Mouse (Mus musculus): ENCODE results near the gene Chuk.

Gene Chuk

DNA sequence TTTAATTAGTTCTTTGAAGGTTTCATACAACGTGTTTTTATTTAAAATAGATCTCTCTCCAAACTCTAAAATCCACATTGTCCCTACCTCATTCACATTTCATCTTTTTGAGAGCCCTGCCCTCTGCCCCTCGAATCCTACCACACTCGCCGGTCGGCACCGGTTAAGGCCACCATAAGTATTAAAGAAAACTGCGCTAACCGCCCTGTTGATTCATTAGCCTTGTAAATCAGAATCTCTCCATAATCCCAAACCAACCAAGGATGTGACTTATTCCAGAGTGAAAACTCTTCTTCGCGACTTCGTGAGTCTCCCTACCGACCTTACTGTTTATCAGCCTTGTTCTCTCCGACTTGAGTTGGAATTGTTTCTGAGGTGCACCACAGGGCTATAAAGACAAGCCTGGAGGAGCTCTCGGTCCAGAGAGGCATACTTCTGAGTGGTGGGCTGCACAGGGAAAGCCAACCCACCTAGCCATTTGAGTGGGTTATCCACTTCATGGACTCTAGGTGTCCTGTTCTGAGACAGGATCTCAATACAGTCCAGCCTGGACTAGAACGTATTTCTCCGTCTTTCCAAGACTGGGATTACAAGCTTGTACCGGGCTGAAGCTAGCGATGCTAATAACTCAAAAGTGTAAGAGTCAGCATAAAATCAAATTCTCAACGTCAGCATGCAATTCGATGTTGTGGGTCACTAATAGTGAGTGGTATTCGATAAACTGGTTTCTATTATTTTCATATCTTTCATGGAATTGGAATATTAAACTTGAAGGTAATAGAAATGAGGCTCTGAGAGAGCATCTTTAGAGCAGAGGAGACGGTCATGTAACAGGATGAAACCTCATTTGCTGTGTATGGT lies 611 bp upstream of the Chuk start:
- no peak for DNase-seq (ENCODE audit: low spot score in 2 of 2)

DNA sequence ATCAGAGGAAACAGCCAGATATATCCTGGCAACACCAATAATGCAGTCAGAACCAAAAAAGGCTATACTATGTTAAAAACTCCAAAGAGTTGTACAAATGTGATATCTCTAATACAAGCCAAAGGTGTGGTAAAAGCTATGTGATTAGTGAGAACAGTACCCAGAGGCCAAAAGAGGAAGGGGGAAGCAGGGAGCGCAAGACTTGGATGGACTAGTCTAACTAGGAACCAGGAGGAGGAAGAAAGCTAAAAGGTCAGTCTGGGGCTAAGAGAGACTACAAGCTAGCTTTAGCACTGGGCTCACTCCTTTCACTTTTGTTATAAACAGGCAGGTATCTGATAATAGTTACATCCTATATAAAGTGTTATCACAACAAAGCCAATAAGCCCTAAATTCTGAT lies 2.9 kb downstream of the Chuk start:
- no peak for DNase-seq (ENCODE audit: low spot score in 2 of 2)

DNA sequence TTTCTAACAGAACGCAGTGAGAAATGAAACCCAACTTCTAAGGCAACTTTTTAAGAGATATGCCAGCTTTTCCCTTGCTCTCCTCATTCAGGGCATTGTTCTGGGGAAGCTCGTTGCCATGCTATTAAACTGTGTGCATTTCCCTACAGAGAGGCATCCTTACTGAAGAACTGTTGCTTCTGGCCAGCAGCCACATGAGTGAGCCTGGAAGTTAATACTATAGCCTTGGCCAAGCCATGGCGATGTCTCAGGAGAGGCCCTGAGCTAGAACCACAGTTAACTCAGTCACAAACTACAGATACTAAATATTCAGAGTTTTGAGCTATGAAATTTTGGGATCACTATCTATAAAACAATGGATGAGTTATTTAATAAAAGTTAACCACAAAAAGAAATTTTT lies 4.3 kb downstream of the Chuk start:
- no peak for DNase-seq (ENCODE audit: low spot score in 2 of 2)

DNA sequence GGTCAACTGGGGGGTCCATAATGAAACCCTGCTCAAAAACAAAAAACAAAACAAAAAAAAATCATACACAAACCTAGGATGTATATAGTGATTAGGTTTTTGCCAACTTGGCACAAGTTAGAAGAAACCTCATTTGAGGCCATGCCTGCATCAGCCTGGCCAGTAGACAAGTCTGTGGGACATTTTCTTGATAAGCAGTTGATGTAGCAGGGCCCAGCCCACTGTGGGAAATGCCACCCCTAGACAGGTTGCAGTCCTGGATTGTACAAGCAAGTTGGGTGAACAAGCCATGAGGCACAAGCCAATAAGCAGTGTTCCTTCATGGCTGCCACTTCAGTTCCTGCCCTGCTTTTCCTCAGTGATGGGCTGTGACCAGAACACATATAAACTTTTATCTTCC lies 6.4 kb downstream of the Chuk start:
- DNase-seq (ENCODE audit: low spot score in 2 of 2) = no peak

DNA sequence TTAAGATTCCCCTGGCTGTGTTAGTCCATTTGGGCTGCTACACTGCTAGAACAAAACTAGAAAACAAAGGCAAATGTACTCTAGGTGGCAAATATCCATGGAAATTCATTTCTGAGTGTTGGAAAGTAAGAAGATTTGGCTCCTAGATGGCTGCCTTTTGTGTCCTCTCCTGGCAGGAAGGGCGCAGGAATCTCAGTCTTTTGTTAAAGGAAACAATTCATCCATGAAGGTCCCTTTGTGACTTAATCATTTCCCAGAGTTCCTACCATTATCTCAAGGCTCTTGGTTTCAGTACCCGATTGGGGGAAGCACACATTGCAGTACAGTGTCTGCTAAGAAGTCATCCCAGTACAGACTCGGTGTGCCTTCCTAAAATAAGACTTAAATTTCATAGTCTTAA lies 21.0 kb downstream of the Chuk start:
- DNase-seq (ENCODE audit: low spot score in 2 of 2) = no peak

DNA sequence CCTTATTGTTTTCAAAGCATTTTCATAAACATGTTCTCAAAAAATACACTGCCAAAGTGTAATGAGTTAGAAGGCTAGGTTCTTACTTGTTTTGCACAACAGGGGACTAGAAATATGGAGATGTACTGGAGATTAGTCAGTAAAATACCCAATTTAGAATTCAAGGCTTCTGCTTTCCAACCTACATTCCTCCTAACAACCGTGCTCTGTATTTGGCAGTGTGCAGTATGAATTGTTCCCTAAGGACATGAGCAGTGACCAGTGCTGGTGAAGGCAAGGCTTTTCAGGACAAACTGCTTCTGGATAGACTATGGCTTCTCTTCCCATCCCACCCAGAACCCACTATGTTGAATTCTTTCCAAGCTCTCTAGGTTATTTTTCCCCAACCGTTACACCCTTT lies 26.4 kb downstream of the Chuk start:
- no peak for DNase-seq (ENCODE audit: low spot score in 2 of 2)

DNA sequence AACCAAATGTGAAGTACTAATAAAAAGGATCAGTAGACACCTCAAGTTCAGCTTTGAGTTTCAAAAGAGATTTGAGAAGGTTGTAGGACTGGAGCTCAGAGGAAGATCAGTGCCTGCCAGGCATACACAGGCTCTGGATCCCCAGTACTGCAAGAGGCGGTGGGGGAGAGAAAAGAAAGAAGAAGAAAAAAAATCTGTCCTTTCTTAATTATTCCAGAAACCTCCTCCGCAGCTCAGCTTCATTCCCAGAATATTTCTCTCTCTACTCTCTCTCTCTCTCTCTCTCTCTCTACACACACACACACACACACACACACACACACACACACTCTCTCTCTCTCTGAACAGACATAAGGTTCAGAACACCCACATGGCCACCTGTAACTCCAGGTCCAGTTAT lies 27.3 kb downstream of the Chuk start:
- DNase-seq (ENCODE audit: low spot score in 2 of 2) = no peak

DNA sequence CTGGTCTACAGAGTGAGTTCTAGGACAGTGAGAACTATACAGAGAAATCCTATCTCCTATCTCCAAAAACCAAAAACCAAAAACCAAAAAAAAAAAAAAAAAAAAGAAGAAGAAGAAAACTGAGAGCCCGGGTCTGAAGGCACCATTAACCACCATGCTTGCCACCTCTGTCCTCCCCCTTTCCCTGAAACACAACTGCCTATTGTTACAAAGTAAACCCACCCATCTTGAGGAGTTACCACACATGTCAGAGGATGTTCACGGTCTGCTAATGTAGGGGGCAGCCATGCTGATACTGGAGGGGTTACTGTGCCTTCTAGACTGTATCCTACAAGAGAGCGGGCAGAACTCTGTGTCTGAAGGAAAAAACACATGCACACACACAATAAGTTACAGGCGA lies 30.3 kb downstream of the Chuk start:
- DNase-seq (ENCODE audit: low spot score in 2 of 2) = no peak

DNA sequence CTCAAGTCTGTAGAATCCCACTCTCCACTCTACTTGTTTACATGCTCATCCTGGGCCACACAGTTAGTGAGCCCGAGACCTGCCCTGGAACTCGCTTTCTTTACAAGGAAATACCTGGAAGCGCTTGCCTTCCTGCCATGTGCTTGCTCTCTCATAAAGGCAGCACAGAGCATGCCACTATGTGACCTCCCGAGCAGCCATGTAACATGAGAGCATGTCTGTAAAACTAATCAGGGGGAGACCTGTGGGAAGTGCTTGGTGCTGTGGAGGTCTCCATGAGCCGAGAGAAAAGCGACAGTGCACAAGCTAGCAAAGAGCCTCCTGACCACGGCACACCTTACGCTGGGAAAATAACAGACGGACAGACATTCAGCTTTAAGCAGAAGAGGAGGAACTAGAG lies 30.8 kb downstream of the Chuk start:
- DNase-seq (ENCODE audit: low spot score in 2 of 2) = no peak

DNA sequence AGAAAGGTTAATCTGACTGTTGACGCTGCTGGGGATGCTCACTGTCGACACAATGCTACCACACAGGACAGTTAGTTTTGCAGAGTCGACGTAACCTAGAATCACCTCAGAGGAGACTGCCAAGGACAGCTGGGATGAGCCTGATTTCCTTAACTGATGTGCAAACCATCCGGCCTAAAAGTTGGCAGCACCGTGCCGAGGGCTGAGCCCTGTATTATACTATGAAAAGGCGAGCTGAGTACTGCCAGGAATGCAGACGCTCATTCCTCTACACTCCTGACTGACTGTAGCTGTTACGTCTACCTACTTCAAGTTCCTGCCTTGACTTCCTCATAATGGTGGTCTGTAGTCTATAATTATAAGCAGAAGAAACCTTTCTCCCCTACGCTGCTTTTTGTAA lies 32.3 kb downstream of the Chuk start:
- DNase-seq (ENCODE audit: low spot score in 2 of 2) = no peak

DNA sequence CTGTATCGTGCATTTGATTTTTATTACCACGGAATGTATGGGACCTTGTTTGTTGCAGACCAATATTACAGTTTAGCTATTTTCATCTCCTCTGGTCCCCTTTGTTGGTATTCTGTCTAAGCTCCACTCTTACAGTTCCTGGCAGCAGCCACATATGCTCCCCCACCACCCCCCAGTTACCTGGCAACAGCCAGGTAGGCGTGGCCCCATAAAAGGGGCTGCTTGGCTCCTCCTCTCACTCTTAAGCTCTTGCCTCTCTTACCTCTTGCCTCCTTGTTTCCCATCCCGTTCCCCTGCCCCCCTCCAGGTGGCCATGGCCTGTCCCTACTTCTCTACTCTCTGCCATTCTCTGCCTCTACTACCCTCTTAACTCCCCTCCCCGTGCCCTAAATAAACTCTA lies 36.1 kb downstream of the Chuk start:
- no peak for DNase-seq (ENCODE audit: low spot score in 2 of 2)

DNA sequence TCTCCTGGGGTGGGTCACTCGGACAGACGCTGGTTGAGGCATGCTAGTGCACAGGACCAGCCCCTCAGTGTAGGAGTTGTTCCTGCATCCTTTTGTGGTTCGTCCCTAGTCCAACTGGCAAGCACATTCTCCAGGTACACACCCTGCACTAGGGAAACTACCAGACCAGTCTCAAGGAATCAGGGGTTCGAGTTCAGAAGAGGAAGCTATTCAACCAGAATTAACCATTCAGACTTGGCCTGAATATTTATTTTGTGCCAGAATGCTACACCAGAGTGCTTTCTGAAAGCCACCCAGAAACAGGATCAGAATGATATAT lies 37.4 kb downstream of the Chuk start:
- DNase-seq (ENCODE audit: low spot score in 2 of 2) = no peak

DNA sequence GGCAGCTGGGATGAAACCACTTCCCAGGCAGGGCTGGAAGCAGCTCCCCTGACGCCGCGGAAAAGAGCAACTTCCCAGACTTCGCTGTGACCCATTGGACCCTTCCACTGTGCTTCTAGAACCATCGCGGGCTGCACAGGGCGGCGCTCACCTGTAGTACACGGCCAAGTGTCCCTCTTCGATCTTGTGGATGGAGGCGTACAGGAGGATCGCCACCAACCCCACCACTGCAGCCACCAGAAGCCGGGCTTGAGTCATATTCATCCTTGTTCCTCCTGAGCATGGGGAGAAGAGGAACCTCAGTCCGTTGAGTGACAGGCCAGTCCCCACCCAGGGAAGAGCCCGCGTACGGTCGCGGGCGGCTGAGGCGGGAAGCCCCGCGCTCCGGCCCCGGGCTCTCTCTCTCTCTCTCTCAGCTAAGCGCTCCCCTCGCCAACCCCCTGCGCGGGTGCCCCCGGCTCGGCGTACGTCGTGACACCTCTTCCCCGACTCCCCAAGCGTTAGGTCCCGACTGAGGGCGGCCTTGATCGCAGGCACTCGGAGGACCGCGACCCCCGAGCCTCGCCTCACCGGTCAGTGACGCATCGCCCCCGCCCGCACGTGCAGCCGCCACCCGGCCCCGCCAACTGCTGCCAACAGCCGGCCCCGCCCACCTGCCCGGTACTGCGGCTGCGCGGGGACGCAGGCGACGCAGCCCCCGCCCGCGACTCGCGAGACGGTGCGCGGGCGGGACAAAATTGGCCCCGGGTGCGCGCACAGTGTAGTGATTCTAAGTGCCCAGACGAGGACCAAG lies 38.0 kb downstream of the Chuk start, which contains the start of gene Erlin1:
Gene Erlin1 (minus strand): TSS at position 665 of the 793 bp plus-strand sequence.
- DNase-seq (ENCODE audit: low spot score in 2 of 2) = peak; percentile 85 to 87

DNA sequence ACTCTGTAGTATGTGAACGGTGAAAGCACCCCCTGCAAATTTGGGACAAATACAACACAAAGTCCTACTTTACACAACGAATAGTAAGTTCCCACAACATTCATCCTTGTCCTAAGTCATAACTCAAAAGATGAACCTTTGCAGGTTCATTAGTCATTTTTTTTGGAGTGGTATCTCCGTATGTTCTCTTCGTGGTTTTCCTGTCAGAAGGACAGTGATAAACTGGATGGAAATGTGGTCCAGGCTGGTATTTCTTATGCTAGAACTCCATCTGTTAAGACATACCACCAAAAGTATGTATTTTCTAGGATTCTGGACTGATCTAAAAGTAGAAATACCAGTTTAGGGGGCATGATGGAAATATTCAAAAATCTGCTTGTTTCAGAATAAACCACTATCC lies 39.0 kb downstream of the Chuk start:
- DNase-seq (ENCODE audit: low spot score in 2 of 2) = no peak

DNA sequence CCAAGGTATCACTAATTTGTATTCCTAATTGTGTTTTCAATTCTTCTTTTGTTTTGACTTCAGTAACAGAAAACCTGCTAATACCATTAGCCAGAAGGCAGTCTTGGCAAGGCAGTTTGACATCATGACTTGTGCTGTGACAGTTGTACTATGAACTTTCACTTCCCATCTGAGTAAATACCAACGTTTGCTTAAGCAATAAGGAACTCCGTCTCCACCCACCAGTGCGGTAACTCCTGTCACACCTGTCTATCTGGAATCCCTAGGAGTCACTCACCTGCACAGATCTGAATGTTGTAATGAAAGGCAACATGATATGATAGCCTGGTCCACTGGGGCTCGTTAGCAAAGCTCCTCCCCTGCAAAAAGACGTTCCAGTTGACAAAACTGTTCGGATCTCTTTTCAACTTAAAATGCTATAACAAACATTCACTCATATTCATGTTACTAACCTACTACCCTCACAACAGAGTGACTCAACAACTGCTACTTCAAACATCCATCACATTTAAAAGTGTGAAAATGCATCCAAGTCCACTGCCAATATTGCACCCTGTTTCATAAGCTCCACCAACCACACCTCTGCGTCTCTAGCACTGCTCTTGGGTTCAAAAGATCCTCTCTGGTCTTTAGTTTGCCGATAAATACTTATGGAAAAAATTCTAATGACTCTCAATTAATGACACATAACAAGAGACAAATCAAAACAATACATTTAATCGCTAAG lies 39.8 kb downstream of the Chuk start:
- DNase-seq (ENCODE audit: low spot score in 2 of 2) = peak; percentile 44 to 45

DNA sequence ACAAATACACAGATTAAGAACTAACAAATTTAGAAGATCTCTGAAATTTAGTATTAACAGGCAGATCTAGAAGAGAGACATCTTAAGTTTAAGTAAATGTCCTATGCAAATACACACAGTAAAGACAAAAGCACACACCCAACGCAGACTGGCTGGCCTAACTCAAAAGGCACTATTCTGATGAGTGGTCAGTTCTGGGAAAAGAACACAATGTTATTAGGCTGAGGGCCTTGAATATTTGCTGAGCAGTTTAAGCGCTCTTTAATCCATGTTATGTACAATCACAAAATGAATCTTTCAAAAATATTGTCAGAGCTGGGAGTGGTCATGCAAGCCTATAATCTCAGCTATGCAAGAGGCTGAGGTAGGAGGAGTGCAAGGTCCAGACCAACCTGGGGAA lies 42.5 kb downstream of the Chuk start:
- no peak for DNase-seq (ENCODE audit: low spot score in 2 of 2)

DNA sequence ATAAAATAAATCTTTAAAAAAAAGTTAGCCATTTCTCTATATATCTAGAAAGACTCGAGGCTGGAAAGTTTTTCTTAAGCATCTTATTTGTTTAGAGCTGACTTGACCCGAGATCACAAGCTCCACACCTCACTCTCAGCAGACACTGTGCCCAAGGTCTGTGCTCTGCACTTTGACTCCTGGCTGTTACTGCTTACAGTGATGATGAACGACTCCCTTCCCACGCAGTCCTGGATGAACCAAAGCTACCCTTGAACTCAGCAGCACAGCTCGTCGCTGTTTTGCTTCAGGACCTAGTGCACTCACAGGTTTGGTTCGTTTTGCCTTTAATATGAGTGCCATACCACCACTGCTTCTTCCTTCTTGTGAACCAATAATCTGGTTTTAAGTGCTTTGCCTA lies 43.5 kb downstream of the Chuk start:
- DNase-seq (ENCODE audit: low spot score in 2 of 2) = no peak

DNA sequence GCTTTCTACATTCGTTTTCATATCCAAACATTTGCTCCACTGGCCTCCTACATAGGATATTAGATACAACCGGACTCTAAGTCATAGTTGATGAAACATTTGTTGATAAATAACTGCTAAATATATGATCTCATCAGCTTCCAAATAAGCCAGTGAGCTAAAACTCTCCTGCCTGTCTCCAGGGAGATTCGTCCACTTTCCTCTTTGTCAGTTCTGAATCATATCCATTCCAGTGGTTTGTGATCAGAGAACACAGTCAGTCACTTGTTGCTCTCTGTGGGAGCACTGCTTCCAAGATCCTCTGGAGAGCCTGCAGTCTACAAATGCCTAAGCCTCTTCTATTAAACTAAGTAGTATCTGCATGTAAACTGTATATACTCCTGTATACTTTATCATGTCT lies 47.1 kb downstream of the Chuk start:
- DNase-seq (ENCODE audit: low spot score in 2 of 2) = no peak

DNA sequence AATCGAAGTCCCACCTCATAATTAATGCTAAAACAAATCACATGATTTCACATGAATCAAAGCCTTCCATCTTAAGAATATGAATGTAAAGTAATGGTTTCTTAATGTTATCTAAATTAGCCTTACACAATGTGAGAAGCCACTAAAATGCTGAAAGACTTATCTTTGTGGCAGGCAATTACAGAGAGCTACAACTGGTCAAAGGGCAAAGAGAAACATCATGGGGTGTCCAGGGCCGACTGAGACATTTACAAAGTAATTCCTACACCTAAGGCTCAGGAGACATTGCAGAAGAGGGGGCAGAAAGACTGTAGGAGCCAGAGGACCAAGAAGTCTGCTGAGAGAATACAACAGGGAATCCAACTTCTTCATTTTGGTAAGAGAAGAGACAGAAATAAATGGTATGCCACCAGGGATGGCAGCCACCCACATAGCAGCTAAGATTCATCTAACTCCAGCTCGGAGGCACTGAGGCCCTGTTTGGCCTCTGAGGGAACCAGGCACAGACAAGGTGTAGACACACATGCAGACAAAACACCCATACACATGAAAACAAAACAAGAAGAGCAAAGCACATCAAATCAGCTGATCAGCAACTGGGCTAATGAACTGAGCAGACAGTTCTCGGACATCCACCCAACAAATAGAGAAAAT lies 52.0 kb downstream of the Chuk start:
- DNase-seq (ENCODE audit: low spot score in 2 of 2) = no peak

DNA sequence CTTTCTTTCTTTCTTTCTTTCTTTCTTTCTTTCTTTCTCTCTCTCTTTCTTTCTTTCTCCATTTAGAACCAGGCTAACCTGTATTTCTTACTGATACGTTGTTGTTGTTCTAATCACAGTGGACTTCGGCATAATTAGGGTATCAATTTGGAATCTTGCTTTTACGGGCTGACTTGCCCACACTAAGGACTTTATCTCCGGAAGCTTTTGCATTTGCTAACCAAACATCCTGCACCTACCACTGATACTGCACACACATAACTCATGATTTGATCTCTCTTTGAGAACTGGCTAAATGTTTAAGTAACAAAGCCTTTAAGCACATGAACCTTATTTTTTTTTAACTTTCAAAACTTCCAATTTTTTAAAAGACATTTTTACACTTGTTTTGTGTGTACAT lies 56.9 kb downstream of the Chuk start:
- no peak for DNase-seq (ENCODE audit: low spot score in 2 of 2)

DNA sequence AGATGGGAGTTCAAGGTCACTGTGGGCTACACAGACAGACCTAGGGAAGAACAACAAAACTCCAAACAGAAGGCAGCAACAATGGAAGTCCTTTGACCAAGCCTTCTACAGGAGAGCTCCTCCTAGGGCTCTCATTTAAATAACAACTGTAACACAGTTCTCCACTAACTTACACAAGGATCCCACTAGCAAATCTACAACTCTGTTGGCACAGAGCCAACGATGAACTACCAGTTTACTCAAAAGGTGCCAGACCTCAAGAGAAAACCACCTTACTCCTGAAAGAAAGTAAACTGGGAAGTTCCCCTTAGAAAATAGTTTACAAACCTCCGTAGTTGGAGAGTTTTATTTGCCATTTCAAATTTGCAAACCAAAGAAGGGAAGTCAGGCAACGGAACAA lies 58.0 kb downstream of the Chuk start:
- no peak for DNase-seq (ENCODE audit: low spot score in 2 of 2)

DNA sequence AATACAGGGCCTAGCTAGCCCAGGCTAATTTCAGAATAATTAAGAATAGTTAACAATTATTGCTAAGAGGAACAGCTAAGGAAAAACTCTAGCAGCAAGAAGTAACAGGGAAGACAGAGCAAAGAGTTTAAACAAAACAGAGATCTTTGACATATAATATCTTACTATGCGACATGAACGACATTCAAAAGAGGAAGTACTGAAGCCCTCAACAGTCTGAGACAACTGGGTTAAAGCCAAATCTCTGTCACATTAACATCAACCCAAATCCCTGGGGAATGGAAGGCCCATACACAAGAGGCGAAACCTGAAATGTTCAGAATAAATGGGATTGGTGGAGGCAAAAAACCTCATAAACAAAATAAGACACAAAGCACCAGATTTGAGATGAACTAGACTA lies 61.4 kb downstream of the Chuk start:
- peak in 1 of 2 experiments; percentile 24 for DNase-seq (ENCODE audit: low spot score in 2 of 2)

Measured in spleen, postnatal 36 days (tissue).